Mouse (Mus musculus) gastrocnemius, adult 18-20 months (tissue): ENCODE measurements at regions not wholly inside any gene's neighbourhood (a gene's known extent, or its start where the extent isn't known, plus 50 kb on each side); places are given as distances from the start of the nearest gene placed in this dataset.
A peak's percentile ranks its signal among the peaks of the same experiment; 100 is the strongest.

ENCODE experiments used
- DNase-seq: peaks from one replicate; pipeline ENCODE4 v3.0.0; 2021; ENCODE audit warnings: low spot score

GRCm38 (mm10) chr1:39100492-39100891 lies 93.0 kb upstream of the Npas2 start:
- no peak for DNase-seq

- DNase-seq, result no peak
Measured at GRCm38 (mm10) chr1:39102126-39102905, 91.2 kb upstream of the Npas2 start.

- no peak for DNase-seq
Measured at GRCm38 (mm10) chr1:39102989-39103910, 90.3 kb upstream of the Npas2 start.

- peak; percentile 43 for DNase-seq
Measured at GRCm38 (mm10) chr1:39105546-39106371, 87.8 kb upstream of the Npas2 start.

- no peak for DNase-seq
Measured at GRCm38 (mm10) chr1:39106372-39106643, 87.2 kb upstream of the Npas2 start.

- peak; percentile 43 for DNase-seq
Measured at GRCm38 (mm10) chr1:39106650-39107049, 86.9 kb upstream of the Npas2 start.

GRCm38 (mm10) chr1:39116319-39116718 lies 77.2 kb upstream of the Npas2 start:
- DNase-seq, result no peak

GRCm38 (mm10) chr1:39122316-39123015 lies 71.1 kb upstream of the Npas2 start:
- DNase-seq, result no peak

- no peak for DNase-seq
Measured at GRCm38 (mm10) chr1:39123081-39123812, 70.3 kb upstream of the Npas2 start.

- no peak for DNase-seq
Measured at GRCm38 (mm10) chr1:39123813-39124146, 69.8 kb upstream of the Npas2 start.

GRCm38 (mm10) chr1:39134521-39134920 lies 59.0 kb upstream of the Npas2 start:
- DNase-seq, result no peak

GRCm38 (mm10) chr1:39143054-39143453 lies 50.5 kb upstream of the Npas2 start:
- DNase-seq, result no peak

GRCm38 (mm10) chr1:39143626-39144025 lies 49.9 kb upstream of the Npas2 start:
- DNase-seq, result no peak
